Mouse (Mus musculus) layer of hippocampus, adult 2 months (tissue): ENCODE results near the gene Foxj3. TPM values are rescaled to one million over a fixed set of nuclear protein-coding genes. Genes with fewer than 3 reads are reported as not detected.

Source experiments
- DNase-seq, 2 experiments: peaks; one replicate each; pipeline ENCODE4 v3.0.0; 2022; ENCODE audit warnings: low spot score in 2 of 2
- H3K27ac ChIP-seq: fragments of 200-600 bp; 2 replicates; pipeline ENCODE4 v1.8.1; 2022
- H3K4me3 ChIP-seq: fragments of 200-600 bp; 2 replicates; pipeline ENCODE4 v1.8.1; 2022; ENCODE audit warnings: mild to moderate bottlenecking
- CTCF ChIP-seq: fragments of 200-600 bp; conservative IDR thresholded peaks from 2 replicates; pipeline ENCODE4 v1.8.1; 2022; ENCODE audit warnings: antibody characterized with exemption, mild to moderate bottlenecking, moderate library complexity
- total RNA-seq, 2 experiments: library from RNA; stranded (reverse); gene quantifications; 2 replicates each; pipeline ENCODE4 v1.2.3; 2021

The Foxj3 gene
- total RNA-seq, 2 experiments from 2014 or later: 76.7 to 80.3 TPM

DNA sequence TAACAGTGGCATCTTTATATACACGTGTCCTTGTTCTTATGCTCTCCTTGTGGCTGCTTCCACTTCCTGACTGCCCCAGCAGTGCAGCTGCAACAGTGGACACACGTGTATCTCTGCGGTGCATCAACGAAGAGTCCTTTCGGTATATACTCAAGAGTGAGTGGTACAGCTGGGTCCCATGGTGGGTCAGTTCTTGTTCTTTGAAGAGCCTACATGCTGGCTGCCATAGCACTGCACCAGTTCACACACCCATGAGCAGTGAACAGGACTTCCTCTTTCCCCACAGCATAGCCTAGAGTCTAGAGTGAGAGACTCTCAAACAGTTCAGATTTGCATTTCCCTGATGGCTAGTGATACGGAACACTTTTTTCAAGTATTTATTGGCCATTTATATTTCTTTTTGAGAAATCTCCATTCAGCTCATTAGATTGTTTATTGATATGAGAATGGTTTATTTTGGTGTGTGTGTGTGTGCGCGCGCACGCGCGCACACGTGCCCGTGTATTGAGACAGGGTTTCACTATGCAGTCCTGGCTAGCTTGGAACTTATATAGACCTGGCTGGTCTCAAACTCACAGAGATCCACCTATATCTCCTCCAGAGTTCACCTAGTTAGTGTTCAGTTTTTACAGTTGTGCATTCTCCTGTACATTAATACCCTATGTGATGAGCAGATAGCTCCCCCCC lies 126.7 kb downstream of the Foxj3 start:
- TF ChIP-seq CTCF: no peak
- H3K4me3 ChIP-seq: no peak overlapping the region
- peak in 1 of 2 experiments; percentile 6 for DNase-seq

GRCm38 (mm10) chr4:119665166-119665565 lies 128.4 kb downstream of the Foxj3 start:
- Histone ChIP-seq H3K4me3 (no peak overlapping the region), H3K27ac (peak overlapping the region; percentile 51; the same call in 1 of the 2 replicates)
- no peak for DNase-seq
- no peak for TF ChIP-seq CTCF

More for the DNA sequence above, 126.7 kb downstream of the Foxj3 start:
- no peak overlapping the region for H3K27ac ChIP-seq

GRCm38 (mm10) chr4:119666116-119666515 lies 129.3 kb downstream of the Foxj3 start:
- peak in 1 of 2 experiments; percentile 9 for DNase-seq
- TF ChIP-seq CTCF: no peak
- Histone ChIP-seq H3K27ac (peak overlapping the region; percentile 51; the same call in 1 of the 2 replicates), H3K4me3 (no peak overlapping the region)

DNA sequence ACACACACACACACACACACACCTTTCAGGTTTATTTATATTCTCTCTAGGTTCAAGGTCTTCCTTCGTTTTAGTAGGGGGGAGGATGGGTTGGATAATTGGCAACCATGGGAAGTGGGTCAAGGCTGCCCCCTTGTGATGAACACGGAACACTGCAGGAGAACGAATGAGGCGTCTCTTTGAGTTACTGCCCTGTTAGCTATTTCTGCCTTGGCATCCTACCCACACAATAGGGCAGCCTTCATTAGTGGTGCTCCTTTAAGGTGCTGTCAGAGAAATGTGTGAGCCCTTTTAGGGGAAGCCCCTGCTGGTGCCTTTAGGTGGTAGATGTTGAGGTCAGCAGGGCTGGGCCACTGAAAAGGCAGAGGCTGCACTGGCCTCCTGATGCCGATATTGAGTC lies 130.7 kb downstream of the Foxj3 start:
- Histone ChIP-seq H3K27ac (no peak overlapping the region; the same call in 1 of the 2 replicates), H3K4me3 (no peak overlapping the region)
- DNase-seq: peak; percentile 43 to 70
- peak; percentile 80 for TF ChIP-seq CTCF

DNA sequence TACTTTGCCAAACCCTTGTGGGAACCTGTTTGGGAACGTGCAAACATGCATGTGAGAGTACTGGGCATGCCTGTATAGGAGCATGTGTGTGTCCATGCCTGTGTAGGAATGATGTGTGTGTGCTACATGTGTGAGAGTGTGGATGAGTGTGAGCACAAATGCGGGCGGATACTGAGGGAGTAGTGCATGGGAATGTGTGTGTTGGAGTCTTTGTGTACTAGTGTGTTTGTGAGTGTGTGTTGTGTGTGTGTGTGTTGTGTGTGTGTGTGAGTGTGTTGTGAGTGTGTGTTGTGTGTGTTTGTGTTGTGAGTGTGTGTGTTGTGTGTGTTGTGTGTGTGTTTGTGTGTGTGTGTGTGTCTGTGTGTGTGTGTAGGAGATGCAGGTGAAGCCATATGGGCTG lies 131.4 kb downstream of the Foxj3 start:
- H3K27ac ChIP-seq: no peak overlapping the region
- TF ChIP-seq CTCF: no peak
- DNase-seq: no peak
- H3K4me3 ChIP-seq: no peak overlapping the region

DNA sequence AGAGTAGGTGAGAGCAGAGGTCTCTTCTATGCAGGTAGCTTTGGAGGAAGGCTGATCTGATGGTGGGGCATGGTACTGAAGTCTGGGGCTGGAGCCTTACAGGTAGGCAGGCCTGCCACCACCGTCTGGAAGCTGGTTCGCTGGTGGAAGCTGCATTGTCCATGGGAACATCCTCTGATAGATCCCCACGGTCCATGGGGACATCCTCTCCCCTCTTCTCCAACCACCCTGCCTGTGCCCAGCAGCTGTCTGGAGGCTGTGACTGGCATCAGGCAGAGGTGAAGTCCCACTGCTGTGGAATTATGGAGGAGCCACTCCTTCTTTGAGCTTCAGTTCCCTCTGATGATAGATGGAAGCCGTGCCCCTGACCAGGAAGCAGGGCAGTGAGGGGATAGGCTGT lies 131.8 kb downstream of the Foxj3 start:
- TF ChIP-seq CTCF: no peak
- no peak overlapping the region for H3K27ac ChIP-seq
- H3K4me3 ChIP-seq: no peak overlapping the region
- DNase-seq: no peak

- H3K27ac ChIP-seq: no peak overlapping the region
- no peak for TF ChIP-seq CTCF
- H3K4me3 ChIP-seq: no peak overlapping the region
- no peak for DNase-seq
Measured at GRCm38 (mm10) chr4:119669356-119670209, 132.8 kb downstream of the Foxj3 start.

DNA sequence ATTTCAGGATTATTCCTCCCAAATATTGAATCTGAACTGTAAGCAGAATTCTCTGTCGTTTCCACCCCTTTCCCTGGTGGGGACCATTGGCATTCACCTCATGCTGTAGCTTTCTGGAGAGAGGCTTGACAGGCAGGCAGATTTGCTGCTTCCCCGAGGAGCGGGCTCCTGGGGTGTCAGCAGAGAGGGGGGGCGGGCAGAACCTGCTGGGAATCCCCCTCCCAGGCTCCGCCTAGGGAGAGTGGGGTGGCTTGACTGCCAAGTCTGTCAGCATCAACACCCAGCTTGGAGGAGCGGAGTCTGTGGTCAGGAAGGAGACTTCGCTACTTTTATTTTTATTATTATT lies 133.4 kb downstream of the Foxj3 start:
- Histone ChIP-seq H3K4me3 (no peak overlapping the region), H3K27ac (no peak overlapping the region)
- no peak for TF ChIP-seq CTCF
- DNase-seq: no peak

GRCm38 (mm10) chr4:119670736-119671135 lies 133.9 kb downstream of the Foxj3 start:
- DNase-seq: peak in 1 of 2 experiments; percentile 6
- H3K4me3 ChIP-seq: no peak overlapping the region
- no peak for TF ChIP-seq CTCF
- no peak overlapping the region for H3K27ac ChIP-seq

DNA sequence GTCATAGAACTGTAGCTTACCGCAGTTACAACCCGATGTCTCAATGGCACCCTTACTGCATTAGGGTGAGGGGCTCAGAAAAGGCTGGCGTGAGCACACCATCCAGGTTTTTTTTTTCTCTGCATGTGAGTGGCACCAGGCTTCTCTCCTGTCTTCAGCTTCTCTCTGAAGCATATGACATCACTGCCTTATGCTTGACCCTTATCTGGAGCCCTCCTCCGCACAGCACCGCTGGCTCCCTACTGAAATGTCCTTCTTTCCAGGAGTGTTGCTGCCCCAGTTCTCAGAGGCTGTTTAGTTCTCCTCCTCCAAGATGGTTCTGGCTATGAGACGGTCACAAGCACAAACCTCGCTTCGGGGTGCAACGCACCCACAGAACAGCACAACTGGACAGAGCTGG lies 134.4 kb downstream of the Foxj3 start:
- Histone ChIP-seq H3K4me3 (no peak overlapping the region), H3K27ac (no peak overlapping the region)
- DNase-seq: peak in 1 of 2 experiments; percentile 2
- TF ChIP-seq CTCF: no peak

DNA sequence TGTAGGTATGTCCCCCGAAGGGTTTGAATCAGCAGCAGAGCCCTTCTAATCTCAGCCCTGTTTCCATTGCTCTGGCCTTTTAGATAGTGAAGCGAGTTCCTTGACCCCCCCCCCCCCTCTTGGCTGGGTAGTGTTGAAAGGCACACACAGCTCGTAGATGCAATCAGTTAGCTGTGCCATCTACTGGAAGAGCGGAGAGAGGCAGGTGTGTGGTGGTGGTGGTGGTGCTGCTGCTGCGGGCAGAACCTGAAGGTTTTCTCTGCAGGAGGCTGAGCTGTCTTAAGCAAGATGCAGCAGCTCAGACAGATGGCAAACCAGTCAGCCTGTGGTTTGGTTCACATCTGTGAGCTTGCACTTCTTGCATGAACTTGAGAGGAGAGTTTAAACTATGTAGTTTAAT lies 135.9 kb downstream of the Foxj3 start:
- DNase-seq: peak in 1 of 2 experiments; percentile 23
- H3K27ac ChIP-seq: no peak overlapping the region
- peak; percentile 60 for TF ChIP-seq CTCF
- H3K4me3 ChIP-seq: no peak overlapping the region

Other genes starting within 250 kb of the Foxj3 start
- 100 to 1,000 TPM; 266 to 269 TPM for gene Ybx1, start 242.4 kb upstream of the Foxj3 start, total RNA-seq
- gene Ppih, start 216.5 kb upstream of the Foxj3 start, total RNA-seq: 10 to 100 TPM; 14.7 to 16.0 TPM
- 10 to 100 TPM; 24.8 to 25.8 TPM for gene Ccdc30, start 121.5 kb upstream of the Foxj3 start, total RNA-seq
- 1 to 10 TPM; 7.0 to 7.2 TPM for gene Ppcs, start 114.6 kb upstream of the Foxj3 start, total RNA-seq
- under 1 TPM; 0.39 to 0.41 TPM for gene Zmynd12, start 114.2 kb upstream of the Foxj3 start, total RNA-seq
- gene Rimkla, start 44.4 kb upstream of the Foxj3 start, total RNA-seq: 10 to 100 TPM; 13.3 to 14.1 TPM
- gene Frg2f1, start 2.5 kb downstream of the Foxj3 start, total RNA-seq: 10 to 100 TPM; 25.5 to 25.7 TPM
- gene Guca2a, start 100.7 kb downstream of the Foxj3 start, total RNA-seq: not detected
- not detected for gene Guca2b, start 122.0 kb downstream of the Foxj3 start, total RNA-seq
- 10 to 100 TPM; 46.5 to 54.8 TPM for gene Hivep3, start 196.8 kb downstream of the Foxj3 start, total RNA-seq